Mouse (Mus musculus): ENCODE data around the gene Adgrl2.

Adgrl2 gene

GRCm38 (mm10) chr3:148977838-148978237, 12.5 kb downstream of the Adgrl2 start:
- DNase-seq (ENCODE audit: low read depth in 2 of 2, low spot score in 2 of 2): no peak

- DNase-seq (ENCODE audit: low read depth in 2 of 2, low spot score in 2 of 2): no peak
These were observed 13.2 kb downstream of the Adgrl2 start for GRCm38 (mm10) chr3:148977124-148977529.

DNA sequence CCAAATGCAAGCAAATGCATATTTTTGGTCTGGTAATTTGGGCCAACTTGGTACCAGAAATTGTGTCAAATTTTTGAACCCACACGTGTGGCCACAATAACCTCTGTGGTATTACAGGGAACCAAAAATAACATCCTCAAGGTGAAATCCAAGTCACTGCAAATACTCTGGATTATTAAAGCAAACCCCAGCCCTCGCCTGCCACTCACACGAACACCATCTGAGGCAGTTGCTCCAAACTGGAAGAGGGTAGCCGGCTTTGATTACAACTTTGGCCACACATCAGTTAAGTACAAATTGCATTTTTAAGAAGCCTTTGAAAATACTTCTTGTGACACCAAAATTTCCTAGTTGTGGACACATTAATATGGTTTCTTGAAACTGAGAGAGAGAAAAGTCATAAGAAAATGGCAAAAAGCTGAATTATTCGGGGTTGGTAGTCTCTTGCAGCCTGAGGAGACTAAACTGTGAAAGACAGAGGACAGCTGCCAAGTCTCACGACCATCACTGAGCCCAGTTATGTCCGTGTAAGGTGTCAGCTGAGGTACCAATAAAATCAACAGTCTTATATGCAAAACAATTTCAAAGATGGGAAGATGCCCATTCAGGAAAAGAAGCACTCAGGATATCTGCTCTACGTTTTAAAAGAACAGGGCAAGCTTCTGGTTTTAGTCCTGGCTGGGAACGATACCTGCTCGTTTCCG, 18.3 kb downstream of the Adgrl2 start:
- no peak for DNase-seq (ENCODE audit: low read depth in 2 of 2, low spot score in 2 of 2)

DNA sequence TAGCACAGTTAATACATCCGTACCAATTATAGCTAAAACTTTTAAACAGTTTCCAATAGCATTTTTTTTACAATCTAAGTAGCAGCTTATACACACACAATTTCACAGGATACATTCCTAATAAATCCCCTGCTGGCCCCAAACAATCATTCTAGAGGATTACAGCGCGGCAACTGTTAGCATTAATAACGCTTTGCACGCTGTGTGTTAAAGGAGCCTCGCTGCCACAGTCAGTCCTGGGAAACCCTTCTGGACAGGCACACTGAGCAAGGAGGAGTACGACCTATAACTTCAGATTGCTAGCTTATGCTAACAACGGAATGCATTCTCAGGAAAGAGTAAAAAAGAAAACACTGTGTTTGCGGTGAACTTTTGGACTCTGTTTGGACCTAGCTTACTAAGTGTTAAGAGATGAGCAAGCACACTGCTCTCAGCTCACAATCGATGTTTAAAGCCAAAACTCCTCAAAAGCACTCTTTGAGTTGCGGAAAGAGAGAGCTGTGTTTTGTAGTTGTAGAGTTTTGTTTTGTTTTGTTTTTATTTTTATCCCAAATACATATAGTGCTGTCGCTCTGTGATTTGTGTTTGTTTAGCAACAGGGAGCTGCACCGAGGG, 25.3 kb downstream of the Adgrl2 start:
- DNase-seq (ENCODE audit: low read depth in 2 of 2, low spot score in 2 of 2): no peak

DNA sequence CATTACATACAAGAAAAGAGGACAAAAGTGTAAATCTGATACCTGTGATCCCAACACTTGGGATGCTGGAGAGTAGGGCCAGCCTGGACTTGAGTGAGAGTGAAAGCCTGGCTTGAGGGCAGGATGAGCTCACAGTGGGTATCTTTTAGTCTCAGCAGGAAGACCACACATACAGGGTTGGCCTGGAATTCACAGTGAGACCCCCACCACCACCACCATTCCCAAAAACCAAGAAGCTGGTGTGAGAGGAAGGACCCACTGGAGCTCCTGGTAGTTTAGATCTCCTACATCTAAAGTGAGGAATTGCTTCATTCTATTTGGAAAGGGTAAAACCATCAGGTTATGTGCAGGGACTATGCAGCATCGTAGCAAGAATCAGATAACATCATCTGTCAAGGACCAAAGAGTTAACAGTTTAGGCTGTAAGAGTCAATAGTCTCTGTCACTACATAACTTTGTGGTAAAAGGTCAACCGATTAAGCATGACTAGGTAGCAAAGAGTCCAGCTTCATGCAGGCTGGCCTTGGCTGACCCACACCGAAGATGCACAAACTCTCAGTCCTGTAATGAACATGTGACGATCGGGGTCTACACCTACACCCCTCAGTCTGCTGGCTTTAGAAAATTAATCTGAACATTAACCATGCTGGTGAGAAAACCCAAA, 26.8 kb downstream of the Adgrl2 start:
- DNase-seq (ENCODE audit: low read depth in 2 of 2, low spot score in 2 of 2): no peak

- no peak for DNase-seq (ENCODE audit: low read depth in 2 of 2, low spot score in 2 of 2)
These were observed 28.7 kb downstream of the Adgrl2 start for GRCm38 (mm10) chr3:148961611-148962010.

DNA sequence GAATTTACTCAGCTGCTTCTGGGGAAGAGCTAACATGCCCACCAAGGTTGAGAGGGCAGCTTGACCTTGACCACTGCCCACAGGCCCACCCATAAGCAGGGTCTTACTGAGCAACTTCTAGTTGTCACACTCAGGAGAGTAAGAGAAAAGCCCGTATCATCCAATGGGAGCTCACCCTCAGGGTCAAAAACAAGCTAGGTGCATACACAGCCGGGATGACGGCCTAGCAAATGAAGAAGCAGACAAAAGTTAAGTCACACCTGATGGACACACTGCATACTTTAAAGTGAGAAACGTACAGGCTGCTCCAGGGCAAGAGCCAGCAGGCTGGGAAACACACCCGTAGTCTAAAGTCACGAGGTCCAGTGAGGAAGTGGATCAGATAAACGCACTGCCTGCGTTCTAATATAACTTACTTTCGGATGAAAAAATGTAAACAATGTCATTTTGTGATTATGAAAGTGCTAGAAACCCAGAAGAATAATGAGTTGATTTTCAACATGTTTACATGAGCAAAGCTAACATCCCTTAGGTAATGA, 29.5 kb downstream of the Adgrl2 start:
- DNase-seq (ENCODE audit: low read depth in 2 of 2, low spot score in 2 of 2): no peak

DNA sequence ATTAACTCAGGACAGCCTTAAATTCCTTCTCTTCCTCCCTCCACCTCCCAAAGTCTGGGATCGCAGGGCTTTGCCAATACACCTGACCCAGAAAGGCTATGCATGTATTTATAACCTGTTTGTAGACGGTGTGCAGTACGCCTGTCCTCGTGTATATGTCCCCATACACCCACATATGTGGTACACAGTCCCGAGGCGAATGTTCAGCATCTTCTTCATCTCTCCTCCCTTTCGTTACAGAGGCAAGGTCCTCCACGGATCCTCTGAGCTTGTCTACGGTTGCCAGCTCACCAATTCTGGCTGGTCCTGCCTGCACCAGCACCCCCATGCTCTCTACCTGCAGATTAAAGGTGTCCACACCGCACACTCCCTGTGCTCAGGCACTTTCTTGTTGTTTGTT, 30.1 kb downstream of the Adgrl2 start:
- DNase-seq (ENCODE audit: low read depth in 2 of 2, low spot score in 2 of 2): no peak

- DNase-seq (ENCODE audit: low read depth in 2 of 2, low spot score in 2 of 2): no peak
These were observed 30.9 kb downstream of the Adgrl2 start for GRCm38 (mm10) chr3:148959327-148960025.

DNA sequence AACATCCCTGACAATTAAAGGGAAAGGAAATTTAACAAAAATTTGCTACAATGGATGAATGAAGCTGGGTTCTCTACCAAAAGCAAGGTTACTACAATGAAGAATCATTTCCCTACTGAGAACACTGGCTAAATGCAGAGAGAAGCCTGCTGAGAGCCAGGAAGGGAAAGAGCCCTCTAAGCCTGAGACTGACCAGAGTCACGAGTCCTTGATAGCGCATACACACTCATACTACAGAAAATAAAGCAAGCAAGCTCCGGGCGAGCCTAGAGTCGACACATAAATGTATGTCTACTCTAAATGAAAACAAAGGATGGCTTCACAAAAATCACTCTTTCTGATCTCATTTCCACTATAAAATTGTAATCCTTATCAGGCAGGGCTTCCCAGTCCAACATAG, 31.6 kb downstream of the Adgrl2 start:
- no peak for DNase-seq (ENCODE audit: low read depth in 2 of 2, low spot score in 2 of 2)

- no peak for DNase-seq (ENCODE audit: low read depth in 2 of 2, low spot score in 2 of 2)
These were observed 32.2 kb downstream of the Adgrl2 start for GRCm38 (mm10) chr3:148958185-148958584.

DNA sequence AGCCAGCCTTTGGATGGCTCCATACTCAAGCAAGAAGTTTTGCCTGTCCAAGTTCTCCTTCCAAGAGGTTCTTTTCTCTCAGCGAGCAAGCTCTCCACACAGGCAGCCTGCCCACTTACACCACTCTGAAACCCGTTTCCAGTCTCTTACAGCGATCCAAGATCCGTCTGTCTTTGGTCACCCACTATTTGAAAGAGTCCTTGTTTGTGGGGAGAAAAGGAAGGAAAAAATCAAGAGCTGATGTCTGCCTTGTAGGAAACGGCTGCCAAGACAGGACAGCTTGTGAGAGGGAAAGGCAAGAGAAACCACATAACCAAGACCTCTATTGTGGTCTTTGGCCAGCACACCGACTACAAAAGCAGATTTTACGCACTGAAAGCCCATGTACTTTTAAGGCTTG, 33.5 kb downstream of the Adgrl2 start:
- no peak for DNase-seq (ENCODE audit: low read depth in 2 of 2, low spot score in 2 of 2)

- no peak for DNase-seq (ENCODE audit: low read depth in 2 of 2, low spot score in 2 of 2)
These were observed 40.6 kb downstream of the Adgrl2 start for GRCm38 (mm10) chr3:148949796-148950195.

DNA sequence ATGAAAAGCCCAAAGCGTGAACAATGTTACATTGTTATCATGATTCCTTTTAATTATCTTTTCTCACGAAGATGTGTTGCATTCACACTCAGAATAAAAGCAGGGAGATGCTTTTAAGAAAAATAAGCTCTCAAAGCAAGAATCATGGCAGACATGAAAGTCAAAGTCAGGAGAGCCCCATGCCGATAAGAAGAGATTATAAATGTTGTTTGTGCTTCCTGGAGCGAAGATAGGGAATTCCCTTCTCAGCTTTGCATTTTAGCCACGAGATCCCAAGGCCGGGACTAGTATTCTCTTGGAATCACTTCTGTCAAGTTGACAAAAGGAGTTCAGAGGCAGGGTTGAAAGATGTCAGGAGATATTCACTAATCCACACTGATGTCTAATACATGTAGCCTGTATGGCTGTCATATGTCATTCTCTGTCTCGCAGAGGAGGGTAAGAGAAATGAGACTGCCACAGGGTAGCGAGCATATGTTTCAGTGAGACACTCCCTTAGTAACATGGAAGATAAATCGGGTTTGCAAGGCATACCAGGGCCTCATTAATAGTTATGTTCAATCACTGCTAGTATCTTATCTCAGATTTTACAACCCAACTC, 42.5 kb downstream of the Adgrl2 start:
- DNase-seq (ENCODE audit: low read depth in 2 of 2, low spot score in 2 of 2): no peak

- no peak for DNase-seq (ENCODE audit: low read depth in 2 of 2, low spot score in 2 of 2)
These were observed 43.1 kb downstream of the Adgrl2 start for GRCm38 (mm10) chr3:148947266-148947665.

DNA sequence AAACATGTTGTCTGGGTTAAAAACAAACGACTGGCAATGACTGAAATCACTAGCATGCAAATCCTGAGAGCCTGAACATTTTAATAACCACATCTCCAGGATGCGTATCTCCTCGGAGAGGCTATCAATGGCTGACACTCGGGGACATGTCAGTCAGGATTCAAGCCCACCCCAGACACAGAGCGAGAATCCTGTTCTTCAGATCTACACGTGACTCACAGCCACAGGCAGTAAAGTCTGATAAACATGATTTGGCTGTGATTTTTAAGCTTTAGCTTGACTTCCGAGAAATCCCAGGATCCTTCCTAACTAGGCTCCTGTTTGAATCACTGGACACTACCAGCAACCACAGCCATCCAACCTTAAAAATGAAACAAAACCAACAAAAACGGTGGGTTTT, 44.8 kb downstream of the Adgrl2 start:
- no peak for DNase-seq (ENCODE audit: low read depth in 2 of 2, low spot score in 2 of 2)

DNA sequence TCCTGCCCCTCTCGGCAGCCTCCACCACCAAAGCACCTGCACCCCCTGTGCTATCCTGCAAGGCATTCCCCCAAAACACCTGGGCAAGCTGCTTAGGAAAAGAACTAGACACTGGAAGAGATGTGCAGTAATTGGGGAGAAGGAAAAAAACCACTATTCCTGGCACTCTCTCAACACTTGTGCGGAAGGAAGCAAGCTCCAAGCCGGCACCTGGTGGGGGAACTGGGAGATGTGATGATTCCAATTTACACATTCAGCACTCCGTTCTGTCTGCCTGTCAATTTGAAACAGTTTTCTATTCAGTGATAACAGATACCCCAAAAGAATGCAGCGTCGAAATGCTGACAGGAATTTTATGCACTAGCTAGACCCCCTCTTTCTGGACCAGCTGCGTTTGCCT, 50.9 kb downstream of the Adgrl2 start:
- DNase-seq (ENCODE audit: low read depth in 2 of 2, low spot score in 2 of 2): no peak

- no peak for DNase-seq (ENCODE audit: low read depth in 2 of 2, low spot score in 2 of 2)
These were observed 55.3 kb downstream of the Adgrl2 start for GRCm38 (mm10) chr3:148935056-148935455.

- DNase-seq (ENCODE audit: low read depth in 2 of 2, low spot score in 2 of 2): no peak
These were observed 56.1 kb downstream of the Adgrl2 start for GRCm38 (mm10) chr3:148934279-148934678.

- no peak for DNase-seq (ENCODE audit: low read depth in 2 of 2, low spot score in 2 of 2)
These were observed 57.2 kb downstream of the Adgrl2 start for GRCm38 (mm10) chr3:148933160-148933559.

DNA sequence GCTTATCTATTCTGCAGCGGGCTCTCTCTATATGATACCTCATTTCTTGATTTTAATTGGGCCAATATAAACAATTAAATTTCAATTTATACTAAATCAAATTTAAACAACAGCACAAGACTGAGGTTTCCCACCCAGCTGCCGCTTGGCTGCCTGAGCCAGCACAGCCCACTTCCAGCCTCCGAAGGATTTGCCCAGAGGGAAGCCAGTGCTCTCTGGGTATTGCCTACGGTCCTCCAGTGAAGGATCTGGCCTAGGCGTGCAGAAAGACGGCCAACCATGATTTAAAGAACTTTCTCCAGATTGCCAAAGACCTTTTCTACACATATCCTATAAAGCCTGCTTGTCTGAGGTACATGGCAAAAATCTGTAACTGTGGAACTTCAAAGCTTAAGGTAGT, 59.4 kb downstream of the Adgrl2 start:
- no peak for DNase-seq (ENCODE audit: low read depth in 2 of 2, low spot score in 2 of 2)

Measured in CD8-positive naive resting alpha-beta T cell, adult 2 months (primary cell).